Mouse (Mus musculus) adrenal gland, postnatal 25 days (tissue): ENCODE results near the gene Clptm1. TPM values are rescaled to one million over a fixed set of nuclear protein-coding genes. Genes with fewer than 3 reads are reported as not detected.

Experiments
- DNase-seq: peaks from one replicate; pipeline ENCODE4 v3.0.0; 2021; ENCODE audit warnings: mixed read lengths
- total RNA-seq: library from RNA; stranded (reverse); gene quantifications from 2 replicates; pipeline ENCODE4 v1.2.3, GENCODE M21; 2021

Gene Clptm1
- total RNA-seq, 1 experiment from 2014 or later: 148 TPM

GRCm38 (mm10) chr7:19664455-19664954, 328 bp downstream of the Clptm1 start:
- DNase-seq: no peak

DNA sequence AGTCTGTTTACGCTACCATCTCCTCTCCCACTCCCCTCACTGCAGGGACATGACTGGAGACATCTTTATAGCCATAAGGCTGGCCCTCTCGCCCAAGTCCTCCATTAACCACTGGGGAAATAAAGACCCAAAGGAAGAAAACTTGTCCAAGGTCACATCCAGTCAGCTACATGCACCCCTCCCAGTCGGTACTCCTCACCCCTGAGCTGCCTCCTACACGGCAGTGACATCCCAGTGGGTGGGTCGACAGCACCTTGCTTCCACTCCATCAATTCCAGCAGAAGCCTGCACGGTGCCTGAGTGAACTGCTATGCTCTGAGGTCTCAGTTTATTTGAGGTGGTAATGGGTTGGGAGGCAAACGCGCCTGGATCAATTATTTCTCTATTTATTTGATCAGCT, 893 bp downstream of the Clptm1 start:
- no peak for DNase-seq

GRCm38 (mm10) chr7:19652614-19653013, 12.2 kb downstream of the Clptm1 start:
- no peak for DNase-seq

GRCm38 (mm10) chr7:19651063-19651786, 13.6 kb downstream of the Clptm1 start:
- DNase-seq: no peak

DNA sequence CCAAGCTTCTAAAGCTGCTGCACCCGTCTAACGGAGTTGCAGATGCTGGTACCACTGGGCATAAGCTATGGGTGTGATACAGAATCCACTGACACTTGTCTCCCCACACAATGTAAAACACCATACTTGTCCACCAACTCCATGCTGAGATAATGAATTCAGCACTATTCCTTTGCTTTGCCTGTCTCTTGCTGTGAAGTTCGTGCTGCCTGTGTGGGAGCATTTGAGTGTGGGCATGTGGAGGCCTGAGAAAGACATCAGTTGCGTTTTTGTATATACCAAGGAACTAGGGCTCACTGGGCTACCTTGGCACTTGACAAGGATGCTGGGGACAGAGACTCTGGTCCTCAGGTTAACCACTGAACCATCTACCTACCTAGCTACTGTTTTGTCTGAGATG, 23.6 kb downstream of the Clptm1 start:
- DNase-seq: no peak

- no peak for DNase-seq
Measured at GRCm38 (mm10) chr7:19635074-19635827, 29.6 kb downstream of the Clptm1 start.

- DNase-seq: peak; percentile 80
Measured at GRCm38 (mm10) chr7:19634591-19634990, 30.2 kb downstream of the Clptm1 start.

- DNase-seq: no peak
Measured at GRCm38 (mm10) chr7:19633855-19634254, 31.0 kb downstream of the Clptm1 start.

DNA sequence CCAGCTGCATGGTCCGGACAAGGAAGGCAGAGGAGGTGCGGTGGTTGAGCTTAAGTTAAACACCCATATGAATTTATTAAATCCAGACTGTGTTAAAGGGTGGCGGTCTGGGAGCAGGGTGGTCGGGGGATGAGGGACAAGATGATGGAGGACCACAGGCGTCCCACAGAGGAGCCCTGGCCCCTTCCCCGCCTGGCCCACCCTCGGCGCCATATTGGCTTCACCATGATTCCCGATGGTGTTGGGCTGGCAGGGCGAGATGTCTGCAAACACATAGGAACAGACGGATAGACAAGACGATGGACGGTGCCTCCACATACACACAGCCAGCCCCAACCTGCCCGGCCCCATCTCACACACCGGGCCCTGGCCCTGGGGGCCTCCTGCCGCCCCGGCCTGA, 31.6 kb downstream of the Clptm1 start:
- no peak for DNase-seq

- no peak for DNase-seq
Measured at GRCm38 (mm10) chr7:19632720-19633119, 32.1 kb downstream of the Clptm1 start.

DNA sequence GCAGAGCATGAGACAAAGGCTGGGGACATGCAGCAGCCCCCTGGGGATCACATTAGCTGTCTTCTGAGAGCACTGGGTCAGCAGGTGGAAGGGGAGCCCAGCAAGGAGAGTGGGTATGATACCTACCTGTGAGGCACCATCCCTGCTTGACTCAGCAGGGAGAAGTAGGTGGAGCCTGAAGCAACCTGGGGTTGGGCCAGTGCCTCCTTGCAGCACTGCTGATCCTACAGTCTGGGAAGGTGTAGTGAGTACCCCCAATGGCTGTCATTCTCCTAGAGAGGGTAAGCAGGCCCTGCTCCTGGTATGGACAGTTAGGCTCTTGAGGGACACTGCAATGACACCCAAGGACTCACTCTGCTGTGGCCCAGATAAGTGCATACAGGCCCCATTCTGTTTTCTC, 32.6 kb downstream of the Clptm1 start:
- no peak for DNase-seq

DNA sequence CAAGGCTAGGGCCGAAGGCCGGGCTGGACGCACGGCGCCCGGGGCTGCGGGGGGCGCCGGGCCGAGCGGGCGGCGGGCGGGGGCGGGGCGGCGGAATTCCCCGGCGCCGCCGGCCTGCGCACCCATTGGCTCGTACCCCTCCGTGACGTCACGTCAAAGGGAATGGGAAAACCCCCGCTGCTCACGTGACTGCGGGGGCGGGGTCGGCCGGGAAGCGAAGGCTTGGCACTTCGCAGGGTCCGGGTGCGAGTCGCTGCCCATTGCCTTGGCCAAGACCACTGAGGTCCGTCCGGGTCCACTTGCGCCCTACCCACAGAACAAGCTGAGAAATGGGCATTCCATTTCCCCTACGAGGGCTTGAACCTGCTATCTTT, 35.5 kb downstream of the Clptm1 start, which contains the start of gene Relb:
Relb (minus strand) TSS at position 78 of the 374 bp plus-strand sequence.
- DNase-seq: peak; percentile 96

GRCm38 (mm10) chr7:19628536-19629360, 36.1 kb downstream of the Clptm1 start:
- peak; percentile 94 for DNase-seq

DNA sequence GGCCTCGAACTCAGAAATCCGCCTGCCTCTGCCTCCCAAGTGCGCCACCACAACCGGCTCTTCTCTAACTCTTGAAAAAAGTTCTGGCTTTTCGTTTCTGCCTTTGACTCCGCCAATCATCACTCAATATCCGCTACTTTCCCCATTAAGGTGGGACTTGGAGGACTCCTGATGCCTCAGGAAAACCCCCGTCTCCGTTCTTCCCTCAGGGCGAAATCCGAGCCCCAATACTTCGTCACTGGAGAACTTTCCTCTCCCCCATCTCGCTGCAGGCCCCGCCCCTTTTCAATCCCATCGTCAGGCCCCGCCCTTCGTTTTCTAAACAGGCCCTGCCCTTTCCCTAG, 36.7 kb downstream of the Clptm1 start:
- DNase-seq: no peak

GRCm38 (mm10) chr7:19627721-19628120, 37.1 kb downstream of the Clptm1 start:
- DNase-seq: no peak

- no peak for DNase-seq
Measured at GRCm38 (mm10) chr7:19623433-19623832, 41.4 kb downstream of the Clptm1 start.

GRCm38 (mm10) chr7:19622241-19622640, 42.6 kb downstream of the Clptm1 start:
- DNase-seq: no peak

DNA sequence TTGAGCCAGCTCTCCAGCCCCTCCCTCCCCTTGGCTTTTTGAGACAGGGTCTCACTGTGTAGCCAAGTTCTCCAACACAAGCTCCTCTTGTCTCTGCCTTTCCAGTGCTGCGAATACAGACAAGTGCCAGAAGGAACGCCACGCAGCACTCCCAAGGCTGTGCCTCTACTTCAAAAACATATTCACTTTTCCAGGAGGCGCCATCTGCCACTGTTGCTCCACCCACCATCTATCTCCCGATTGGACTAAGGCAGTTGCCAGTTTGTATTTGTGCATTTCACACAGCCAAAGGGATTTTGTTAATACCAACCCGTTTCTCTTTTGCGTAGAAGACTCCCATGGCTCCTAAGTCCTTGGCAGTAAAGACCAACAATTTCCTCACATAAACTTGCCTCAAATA, 44.0 kb downstream of the Clptm1 start:
- no peak for DNase-seq

DNA sequence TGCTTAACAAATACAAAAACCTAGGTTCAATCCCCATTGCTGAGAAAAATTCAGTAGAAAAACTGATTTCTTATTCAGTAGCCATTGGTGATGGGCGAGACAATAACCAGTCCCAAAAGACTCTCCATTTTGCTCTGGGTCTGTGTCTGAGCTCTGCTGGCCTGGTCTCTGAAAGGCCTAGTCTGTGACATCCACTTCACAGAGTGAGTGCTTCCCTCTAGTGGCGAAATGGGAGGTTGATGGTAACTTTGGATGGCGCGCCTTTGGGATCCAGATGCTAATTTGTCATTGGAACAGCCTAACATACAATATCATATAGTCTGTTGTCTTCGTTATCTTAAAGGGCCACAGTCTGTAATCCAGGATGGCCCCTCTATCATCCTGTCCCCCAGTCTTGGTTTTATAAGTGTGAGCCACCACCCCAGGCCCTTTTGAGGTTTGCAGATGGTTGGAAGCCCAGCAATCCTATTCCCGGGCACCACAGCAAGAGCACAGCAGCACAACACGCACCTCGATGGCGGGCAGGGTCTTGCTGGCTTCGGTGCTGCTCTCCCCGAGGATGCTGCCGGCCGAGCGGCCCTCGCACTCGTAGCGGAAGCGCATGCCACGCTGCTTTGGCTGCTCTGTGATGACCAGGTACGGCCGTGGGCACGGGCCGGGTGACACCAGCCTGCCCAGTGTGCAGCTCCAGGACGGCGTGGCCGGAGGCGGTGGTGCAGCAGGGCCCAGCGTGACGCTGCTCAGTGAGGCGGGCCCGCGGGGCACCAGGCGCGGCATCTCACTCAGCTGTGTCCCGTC, 45.6 kb downstream of the Clptm1 start:
- peak; percentile 54 for DNase-seq

- no peak for DNase-seq
Measured at GRCm38 (mm10) chr7:19615036-19615577, 49.7 kb downstream of the Clptm1 start.

- DNase-seq: no peak
Measured at GRCm38 (mm10) chr7:19610969-19611368, 53.9 kb downstream of the Clptm1 start.
